Mouse (Mus musculus): ENCODE results near the gene Hap1.

DNA sequence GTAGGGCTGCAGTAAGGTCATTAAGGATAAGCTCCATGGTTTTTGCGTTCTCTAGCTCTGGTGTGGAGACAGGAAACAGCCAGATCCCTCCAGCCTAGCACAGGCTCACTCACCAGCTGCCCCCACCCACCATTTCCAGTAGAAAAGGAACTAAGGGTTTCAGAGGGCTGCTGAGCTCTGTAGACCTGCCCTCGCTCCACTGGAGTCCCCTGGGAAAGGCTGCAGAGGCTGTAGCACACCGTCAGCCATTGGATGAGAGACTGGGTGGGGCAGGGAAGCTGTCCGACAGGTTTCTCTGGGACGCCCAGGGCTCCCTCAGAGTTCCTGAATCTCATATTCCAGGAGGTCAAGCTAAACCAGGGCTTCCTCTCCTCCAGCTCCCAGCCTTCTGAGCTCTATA is 30.7 kb upstream of the Hap1 start:
- no peak for TF ChIP-seq CTCF (IDR thresholded peaks at IDR 0.05; ENCODE audit: borderline replicate concordance, control insufficient read depth, extremely low read depth, insufficient read depth, low read length, poor library complexity)
- TF ChIP-seq POLR2A (IDR thresholded peaks at IDR 0.05; ENCODE audit: control insufficient read depth, extremely low read depth, insufficient read depth, low read length, poor library complexity): no peak
